Mouse (Mus musculus) hindbrain, embryonic 10.5 days (tissue): ENCODE measurements around the gene Mrto4. TPM values are rescaled to one million over a fixed set of nuclear protein-coding genes. Genes with fewer than 3 reads are reported as not detected.

Experiments
- DNase-seq: peaks from one replicate; pipeline ENCODE4 v3.0.0-alpha.2; 2017; ENCODE audit warnings: low spot score
- H3K27ac ChIP-seq: fragments of 300-500 bp; sonication (generic); 2 replicates; pipeline ENCODE4 v1.5.1; 2016; ENCODE audit warnings: mild to moderate bottlenecking, moderate library complexity
- H3K27me3 ChIP-seq: fragments of 300-500 bp; sonication (generic); 2 replicates; pipeline ENCODE4 v1.6.1; 2016; ENCODE audit warnings: mild to moderate bottlenecking; ENCODE audit not compliant: poor library complexity, insufficient read depth, severe bottlenecking
- H3K36me3 ChIP-seq: fragments of 300-500 bp; sonication (generic); 2 replicates; pipeline ENCODE4 v1.6.1; 2016; ENCODE audit warnings: mild to moderate bottlenecking, moderate library complexity
- H3K4me1 ChIP-seq: fragments of 300-500 bp; sonication (generic); replicated peaks from 2 replicates; pipeline ENCODE4 v1.6.1; 2016; ENCODE audit warnings: mild to moderate bottlenecking
- H3K4me3 ChIP-seq: fragments of 300-500 bp; sonication (generic); 2 replicates; pipeline ENCODE4 v1.5.1; 2016; ENCODE audit warnings: mild to moderate bottlenecking, moderate library complexity
- H3K9me3 ChIP-seq: fragments of 300-500 bp; sonication (generic); 2 replicates; pipeline ENCODE4 v1.6.1; 2016; ENCODE audit warnings: mild to moderate bottlenecking, moderate library complexity
- WGBS: fragments of 180-500 bp; shearing (Covaris S2); methylation state at CpG from one replicate; pipeline ENCODE4 v1.1.7; 2016; 5-methylcytosine and 5-hydroxymethylcytosine counted together
- polyA plus RNA-seq: library from polyadenylated mRNA; unstranded; fragments of >200 nt; fragmentation: Nextera tagmentation; extraction: Ambion mirVana; gene quantifications from 2 replicates; pipeline ENCODE4 v1.2.1, GENCODE M21; 2016

The Mrto4 gene
- polyA plus RNA-seq, 1 experiment from 2014 or later: 148 TPM

- peaks cover 27% of the 10 kb centered on the region; the same call in 1 of the 2 replicates for H3K27me3 ChIP-seq
- DNase-seq: no peak
- WGBS: 62% methylated on average over 8 of the region's 9 CpGs
- no peak overlapping the region for H3K27ac ChIP-seq
- H3K4me3 ChIP-seq: no peak overlapping the region
- no peaks in the 10 kb centered on the region for H3K9me3 ChIP-seq
- peaks cover 12% of the 10 kb centered on the region for H3K4me1 ChIP-seq
- H3K36me3 ChIP-seq: no peaks in the 10 kb centered on the region
These were observed 17.6 kb downstream of the Mrto4 start for GRCm38 (mm10) chr4:139334631-139335295.

GRCm38 (mm10) chr4:139330605-139331004 lies 21.8 kb downstream of the Mrto4 start:
- Histone ChIP-seq H3K4me1 (peaks cover 7% of the 10 kb centered on the region; the same call in 1 of the 2 replicates), H3K27ac (no peak overlapping the region), H3K9me3 (no peaks in the 10 kb centered on the region), H3K4me3 (peak overlapping the region; percentile 39), H3K36me3 (no peaks in the 10 kb centered on the region), H3K27me3 (peaks cover 8% of the 10 kb centered on the region; the same call in 1 of the 2 replicates)
- DNase-seq: peak; percentile 73
- WGBS: 9% methylated on average over 10 of the region's 10 CpGs

DNA sequence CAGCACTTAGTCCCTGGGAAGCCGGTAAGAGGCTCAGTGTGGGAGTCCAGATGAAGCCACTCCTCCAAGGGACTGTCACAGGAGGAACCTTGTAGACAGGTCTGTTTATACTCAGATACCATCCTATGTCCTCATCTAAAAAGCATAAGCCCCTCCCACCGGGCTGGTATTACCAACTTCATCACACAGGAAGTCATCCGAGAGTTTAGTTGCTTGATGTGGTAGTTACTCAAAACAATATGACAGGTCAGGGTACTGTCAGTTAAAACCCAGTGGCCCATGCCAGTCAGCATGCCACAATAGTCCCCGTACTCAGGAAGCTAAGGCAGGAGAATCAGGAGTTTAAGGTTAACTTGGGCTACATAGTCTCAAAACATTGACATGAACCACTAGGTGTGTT lies 32.6 kb downstream of the Mrto4 start:
- no peaks in the 10 kb centered on the region for H3K27me3 ChIP-seq
- no peak overlapping the region for H3K4me3 ChIP-seq
- peaks cover 48% of the 10 kb centered on the region for H3K36me3 ChIP-seq
- no peak overlapping the region for H3K27ac ChIP-seq
- no peak for DNase-seq
- no peaks in the 10 kb centered on the region for H3K9me3 ChIP-seq
- no peaks in the 10 kb centered on the region for H3K4me1 ChIP-seq
- 93% methylated on average over 4 of the region's 4 CpGs for WGBS

GRCm38 (mm10) chr4:139318449-139318848 lies 33.9 kb downstream of the Mrto4 start:
- 93% methylated on average over 11 of the region's 11 CpGs for WGBS
- Histone ChIP-seq H3K27me3 (no peaks in the 10 kb centered on the region), H3K9me3 (no peaks in the 10 kb centered on the region), H3K36me3 (peaks cover 57% of the 10 kb centered on the region), H3K4me3 (no peak overlapping the region), H3K4me1 (no peaks in the 10 kb centered on the region), H3K27ac (no peak overlapping the region)
- DNase-seq: no peak

DNA sequence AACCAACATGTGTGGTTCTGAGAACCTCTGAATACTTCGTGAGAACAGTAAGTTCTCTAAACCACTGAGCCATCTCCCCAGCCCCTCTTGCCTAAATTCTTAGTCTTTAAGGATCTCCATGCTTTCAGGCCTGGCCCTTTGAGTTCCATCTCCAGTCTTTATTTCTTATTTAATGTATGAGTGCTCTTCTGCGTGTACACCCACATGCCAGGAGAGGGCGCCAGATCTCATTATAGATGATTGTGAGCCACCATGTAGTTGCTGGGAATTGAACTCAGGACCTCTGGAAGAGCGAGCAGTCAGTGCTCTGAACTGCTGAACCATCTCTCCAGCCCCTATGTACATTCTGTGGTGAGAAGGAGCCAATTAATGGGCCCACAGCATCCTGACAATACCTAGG lies 39.7 kb downstream of the Mrto4 start:
- Histone ChIP-seq H3K27me3 (peaks cover 23% of the 10 kb centered on the region), H3K36me3 (peaks cover 35% of the 10 kb centered on the region), H3K27ac (no peak overlapping the region), H3K9me3 (no peaks in the 10 kb centered on the region), H3K4me3 (no peak overlapping the region), H3K4me1 (peaks cover 28% of the 10 kb centered on the region)
- no peak for DNase-seq
- 51% methylated on average over 4 of the region's 4 CpGs for WGBS

GRCm38 (mm10) chr4:139311707-139312106 lies 40.7 kb downstream of the Mrto4 start:
- WGBS: 22% methylated on average over 14 of the region's 14 CpGs

DNA sequence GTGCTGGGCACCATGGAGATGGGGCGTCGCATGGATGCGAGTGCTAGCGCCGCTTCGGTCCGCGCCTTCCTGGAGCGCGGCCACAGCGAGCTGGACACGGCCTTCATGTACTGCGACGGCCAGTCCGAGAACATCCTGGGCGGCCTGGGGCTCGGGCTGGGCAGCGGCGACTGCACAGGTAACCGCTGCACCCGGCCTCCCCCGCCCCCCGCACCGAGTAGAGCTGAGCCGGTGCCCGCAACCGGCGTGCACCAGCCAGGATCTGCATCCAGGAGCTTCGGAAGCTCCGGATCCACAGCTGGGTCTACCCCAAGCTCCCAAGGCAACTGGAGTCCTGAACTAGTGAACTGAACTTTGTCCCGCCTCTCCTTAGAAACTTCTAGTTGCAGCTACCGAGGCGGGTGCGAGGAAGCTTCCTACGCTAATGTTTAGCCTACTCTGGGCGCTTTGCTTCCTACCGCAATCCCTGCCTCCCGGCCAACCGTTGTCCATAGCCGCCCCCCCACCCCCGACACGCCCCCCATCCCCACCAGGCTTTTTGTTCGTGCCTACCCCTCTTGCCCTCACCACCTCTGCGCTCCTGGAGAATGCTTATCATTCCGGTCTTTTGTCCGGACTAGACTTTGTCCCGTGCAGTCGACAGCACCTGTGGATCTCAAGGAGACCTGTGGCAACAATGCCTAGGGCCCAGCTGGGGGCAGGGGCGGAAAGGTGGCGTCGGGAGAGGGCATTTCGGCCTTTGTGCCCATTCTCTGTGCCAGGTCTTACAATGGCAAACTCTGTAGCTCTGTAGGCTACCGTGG lies 41.3 kb downstream of the Mrto4 start:
- peak overlapping the region; percentile 93 for H3K27ac ChIP-seq
- H3K9me3 ChIP-seq: no peaks in the 10 kb centered on the region
- H3K4me3 ChIP-seq: peak overlapping the region; percentile 93
- under 1% methylated on average over 53 of the region's 53 CpGs for WGBS
- H3K27me3 ChIP-seq: peaks cover 23% of the 10 kb centered on the region
- H3K36me3 ChIP-seq: peaks cover 27% of the 10 kb centered on the region
- peaks cover 28% of the 10 kb centered on the region for H3K4me1 ChIP-seq
- no peak for DNase-seq

More at GRCm38 (mm10) chr4:139311707-139312106, 40.7 kb downstream of the Mrto4 start:
- Histone ChIP-seq H3K4me3 (peak overlapping the region; percentile 93), H3K4me1 (peaks cover 28% of the 10 kb centered on the region), H3K36me3 (peaks cover 26% of the 10 kb centered on the region), H3K9me3 (no peaks in the 10 kb centered on the region), H3K27ac (peak overlapping the region; percentile 93; the same call in 1 of the 2 replicates), H3K27me3 (peaks cover 23% of the 10 kb centered on the region)
- no peak for DNase-seq

- Histone ChIP-seq H3K4me1 (peaks cover 28% of the 10 kb centered on the region), H3K36me3 (peaks cover 26% of the 10 kb centered on the region), H3K4me3 (peak within 1 kb of the TSS; percentile 93), H3K27me3 (peaks cover 23% of the 10 kb centered on the region), H3K9me3 (no peaks in the 10 kb centered on the region), H3K27ac (peak within 1 kb of the TSS; percentile 93)
- DNase-seq: peak; percentile 98
- under 1% methylated on average over 63 of the region's 63 CpGs for WGBS
These were observed 42.0 kb downstream of the Mrto4 start, which contains the start of the genes Pqlc2 and Akr7a5 for GRCm38 (mm10) chr4:139310171-139310898. Gene Pqlc2, minus strand, starts transcription at chr4:139310708. Gene Akr7a5, plus strand, starts transcription at chr4:139310744.

DNA sequence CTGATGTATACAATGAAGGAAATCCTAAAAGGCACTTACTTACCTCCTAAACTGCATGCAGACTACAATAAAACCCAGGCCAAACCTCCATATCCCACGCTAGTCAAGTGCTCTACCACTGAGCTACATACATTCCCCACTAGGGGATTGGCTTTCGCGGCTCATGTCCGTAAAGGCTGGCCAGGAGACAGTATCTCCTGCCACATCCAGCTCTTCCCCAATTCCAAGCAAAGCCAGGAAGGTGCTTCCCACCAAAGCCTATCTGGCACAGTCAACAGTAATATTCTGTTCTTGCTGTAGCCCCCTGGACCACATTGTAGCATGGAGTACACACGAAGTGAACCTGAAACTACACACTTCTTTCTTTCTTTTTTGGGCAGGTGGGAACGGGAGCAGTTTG lies 42.7 kb downstream of the Mrto4 start:
- Histone ChIP-seq H3K27me3 (peaks cover 23% of the 10 kb centered on the region), H3K9me3 (no peaks in the 10 kb centered on the region), H3K27ac (no peak overlapping the region), H3K36me3 (peaks cover 26% of the 10 kb centered on the region), H3K4me1 (peaks cover 28% of the 10 kb centered on the region), H3K4me3 (peak overlapping the region; percentile 93)
- no peak for DNase-seq
- WGBS: 25% methylated on average over 6 of the region's 6 CpGs

GRCm38 (mm10) chr4:139307916-139308315 lies 44.5 kb downstream of the Mrto4 start:
- H3K36me3 ChIP-seq: peaks cover 22% of the 10 kb centered on the region
- H3K27me3 ChIP-seq: peaks cover 23% of the 10 kb centered on the region
- no peak for DNase-seq
- no peak overlapping the region for H3K27ac ChIP-seq
- H3K4me1 ChIP-seq: peaks cover 28% of the 10 kb centered on the region
- 82% methylated on average over 5 of the region's 5 CpGs for WGBS
- H3K4me3 ChIP-seq: no peak overlapping the region
- no peaks in the 10 kb centered on the region for H3K9me3 ChIP-seq

DNA sequence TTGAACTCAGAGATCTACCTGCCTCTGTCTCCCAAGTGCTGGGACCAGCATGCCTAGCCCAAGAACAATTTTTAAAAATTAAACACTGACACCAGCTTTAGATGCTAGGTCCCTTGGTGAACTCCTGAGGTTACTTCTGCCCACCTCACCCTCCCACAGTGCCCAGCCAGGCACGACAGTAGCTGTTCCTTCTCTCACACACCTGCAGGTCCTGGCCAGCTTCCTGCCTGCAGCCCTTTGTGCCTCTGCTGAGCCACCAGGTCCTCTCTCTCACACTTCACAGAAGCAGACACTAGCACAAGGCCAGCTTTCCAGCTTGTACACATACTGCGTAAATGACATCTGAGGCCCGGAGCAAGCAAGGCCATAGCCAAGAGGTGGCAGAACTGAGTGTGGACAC lies 46.9 kb downstream of the Mrto4 start:
- 90% methylated on average over 3 of the region's 3 CpGs for WGBS
- H3K27me3 ChIP-seq: peaks cover 14% of the 10 kb centered on the region; the same call in 1 of the 2 replicates
- no peak overlapping the region for H3K4me3 ChIP-seq
- H3K4me1 ChIP-seq: peaks cover 11% of the 10 kb centered on the region
- H3K36me3 ChIP-seq: peaks cover 46% of the 10 kb centered on the region
- H3K9me3 ChIP-seq: no peaks in the 10 kb centered on the region
- DNase-seq: no peak
- no peak overlapping the region for H3K27ac ChIP-seq

DNA sequence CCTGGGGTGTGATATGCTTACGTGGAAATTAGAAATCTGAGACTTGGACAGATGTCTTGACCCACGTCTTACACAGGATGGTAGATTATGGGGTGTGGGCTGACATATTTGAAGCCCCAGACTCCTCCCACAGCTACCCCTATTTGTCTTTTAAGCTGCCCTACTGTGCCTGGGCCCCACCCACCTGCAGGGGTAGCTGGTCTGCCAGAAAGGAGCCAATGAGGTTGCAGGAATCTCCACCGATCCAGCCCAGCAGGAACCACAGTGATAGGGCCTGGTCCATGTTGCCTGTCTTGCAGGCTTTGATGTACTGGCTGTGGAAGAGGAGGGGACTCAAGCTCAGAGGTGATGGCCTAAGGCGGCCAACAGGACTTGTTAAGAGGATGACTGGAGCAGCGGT lies 50.1 kb downstream of the Mrto4 start:
- Histone ChIP-seq H3K4me1 (no peaks in the 10 kb centered on the region), H3K9me3 (no peaks in the 10 kb centered on the region), H3K27ac (no peak overlapping the region), H3K4me3 (no peak overlapping the region), H3K27me3 (no peaks in the 10 kb centered on the region), H3K36me3 (peaks cover 77% of the 10 kb centered on the region)
- DNase-seq: no peak
- WGBS: 56% methylated on average over 5 of the region's 5 CpGs
